Mouse (Mus musculus) limb, embryonic 13.5 days (tissue): ENCODE data around the gene Atg10. TPM values are rescaled to one million over a fixed set of nuclear protein-coding genes. Genes with fewer than 3 reads are reported as not detected.

Experiments
- ATAC-seq: fragments of 200-750 bp; cut with Nextera tagmentation; 2 replicates; pipeline ENCODE4 v1.8.0; 2017; ENCODE audit warnings: low read depth, moderate number of reproducible peaks, moderate TSS enrichment; ENCODE audit not compliant: low FRiP score
- H3K27ac ChIP-seq: fragments of 300-500 bp; sonication (generic); 2 replicates; pipeline ENCODE4 v1.5.1; 2015; ENCODE audit warnings: inconsistent platforms, mild to moderate bottlenecking, moderate library complexity
- H3K27me3 ChIP-seq: fragments of 300-500 bp; sonication (generic); 2 replicates; pipeline ENCODE4 v1.6.1; 2015; ENCODE audit warnings: mild to moderate bottlenecking, inconsistent platforms
- H3K36me3 ChIP-seq: fragments of 300-500 bp; sonication (generic); 2 replicates; pipeline ENCODE4 v1.6.1; 2015; ENCODE audit warnings: inconsistent platforms, mild to moderate bottlenecking, moderate library complexity
- H3K4me1 ChIP-seq: fragments of 300-500 bp; sonication (generic); 2 replicates; pipeline ENCODE4 v1.6.1; 2015; ENCODE audit warnings: inconsistent platforms
- H3K4me2 ChIP-seq: fragments of 300-500 bp; sonication (generic); replicated peaks from 2 replicates; pipeline ENCODE4 v1.6.1; 2015; ENCODE audit warnings: inconsistent platforms, mild to moderate bottlenecking, moderate library complexity
- H3K4me3 ChIP-seq: fragments of 300-500 bp; sonication (generic); 2 replicates; pipeline ENCODE4 v1.5.1; 2015; ENCODE audit warnings: moderate library complexity, mild to moderate bottlenecking, inconsistent platforms
- H3K9ac ChIP-seq: fragments of 300-500 bp; sonication (generic); 2 replicates; pipeline ENCODE4 v1.6.1; 2015; ENCODE audit warnings: mild to moderate bottlenecking, inconsistent platforms
- H3K9me3 ChIP-seq: fragments of 300-500 bp; sonication (generic); 2 replicates; pipeline ENCODE4 v1.6.1; 2016; ENCODE audit warnings: inconsistent platforms
- WGBS: fragments of 180-500 bp; shearing (Covaris S2); methylation state at CpG from one replicate; pipeline ENCODE4 v1.1.7; 2015; 5-methylcytosine and 5-hydroxymethylcytosine counted together
- polyA plus RNA-seq: library from polyadenylated mRNA; unstranded; fragments of >200 nt; fragmentation: Nextera tagmentation; extraction: Ambion mirVana; gene quantifications from 2 replicates; pipeline ENCODE4 v1.2.1, GENCODE M21; 2015

Atg10 gene
- polyA plus RNA-seq, 1 experiment from 2014 or later = 19.8 TPM

- Histone ChIP-seq H3K9ac (peak within 1 kb of the TSS; percentile 96), H3K9me3 (no peaks in the 10 kb centered on the region), H3K4me3 (peak within 1 kb of the TSS; percentile 84), H3K4me2 (peak within 1 kb of the TSS; percentile 74), H3K4me1 (no peaks in the 10 kb centered on the region; the same call in 1 of the 2 replicates), H3K27ac (peak within 1 kb of the TSS; percentile 67; the same call in 1 of the 2 replicates), H3K27me3 (no peaks in the 10 kb centered on the region), H3K36me3 (peaks cover 31% of the 10 kb centered on the region)
- ATAC-seq = peak; percentile 98
- WGBS = 0% methylated on average over 57 of the region's 57 CpGs
Measured at GRCm38 (mm10) chr13:90922751-90923612, 300.8 kb downstream of the Atg10 start, which contains the start of gene Rps23. TSS of gene Rps23 (plus strand) at chr13:90922958.

DNA sequence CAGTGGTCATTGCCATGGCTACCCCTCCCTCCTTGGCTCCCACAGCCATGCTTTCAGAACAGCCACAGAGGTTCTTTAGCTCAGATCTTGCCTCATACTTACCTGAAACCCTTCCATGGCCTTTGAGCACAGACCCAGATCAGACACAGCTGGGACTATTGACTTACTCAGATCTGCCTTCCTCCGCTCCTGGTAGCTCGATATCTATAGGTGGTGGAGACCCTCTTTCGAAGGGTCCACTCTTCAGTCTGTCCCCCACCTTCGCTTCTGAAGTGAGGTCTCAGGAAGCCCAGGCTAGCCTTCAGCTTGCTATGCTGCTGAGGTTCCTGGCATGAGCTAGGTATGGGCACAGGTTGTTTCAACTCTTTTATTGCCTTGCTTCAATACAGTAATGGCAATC is 309.0 kb downstream of the Atg10 start:
- WGBS = 97% methylated on average over 4 of the region's 4 CpGs
- Histone ChIP-seq H3K9ac (no peak overlapping the region), H3K4me3 (no peak overlapping the region), H3K4me1 (no peaks in the 10 kb centered on the region), H3K36me3 (no peaks in the 10 kb centered on the region), H3K27ac (no peak overlapping the region), H3K4me2 (no peak overlapping the region), H3K9me3 (no peaks in the 10 kb centered on the region), H3K27me3 (no peaks in the 10 kb centered on the region)
- ATAC-seq = no peak

GRCm38 (mm10) chr13:90913675-90914192 is 310.0 kb downstream of the Atg10 start:
- Histone ChIP-seq H3K9me3 (no peaks in the 10 kb centered on the region), H3K27ac (no peak overlapping the region), H3K4me2 (no peak overlapping the region), H3K4me1 (no peaks in the 10 kb centered on the region), H3K36me3 (no peaks in the 10 kb centered on the region), H3K4me3 (no peak overlapping the region), H3K27me3 (no peaks in the 10 kb centered on the region), H3K9ac (no peak overlapping the region)
- ATAC-seq = no peak
- WGBS = 64% methylated on average over 7 of the region's 7 CpGs

DNA sequence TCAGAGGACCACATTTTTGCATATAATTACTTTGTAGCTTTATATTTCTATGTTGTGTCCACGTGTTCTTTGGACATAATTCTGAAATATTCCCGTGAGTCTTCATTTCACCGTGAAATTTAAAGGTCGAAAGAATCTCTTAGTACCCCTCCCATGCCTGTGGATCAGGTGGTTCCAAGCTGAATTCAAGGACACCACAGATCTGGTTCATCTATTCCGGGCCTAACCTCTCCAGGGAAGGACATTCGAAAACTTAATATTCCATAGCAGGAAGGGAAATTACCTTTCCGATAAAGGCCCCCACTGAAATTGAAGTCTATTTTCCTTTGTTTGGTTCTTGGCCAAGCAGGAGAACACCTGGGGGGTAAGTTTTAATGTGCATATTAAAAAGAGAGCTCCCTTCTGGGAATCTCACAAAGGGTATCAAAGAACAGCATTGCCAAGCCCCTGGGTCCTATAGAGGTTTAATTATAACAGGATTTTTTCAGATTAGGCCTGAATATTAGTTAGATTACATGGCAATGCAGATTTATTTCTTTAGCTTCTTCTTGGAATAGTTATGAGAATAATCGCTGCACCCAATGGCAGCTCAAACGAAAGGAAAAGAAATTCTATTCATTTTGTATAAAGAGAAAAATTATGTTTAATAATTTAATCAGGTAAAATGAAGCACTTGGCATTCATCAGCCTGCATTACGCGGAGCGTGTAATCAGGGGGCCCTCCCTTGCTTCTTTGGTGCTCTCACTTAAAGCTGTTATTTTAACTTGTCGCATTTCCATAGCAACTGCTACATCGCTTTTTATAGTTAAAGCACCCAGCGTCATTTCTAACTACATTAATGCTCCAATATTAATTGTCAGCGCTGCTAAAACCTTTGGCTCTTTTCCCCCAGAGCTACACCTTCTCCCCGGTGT is 310.8 kb downstream of the Atg10 start:
- 77% methylated on average over 17 of the region's 17 CpGs for WGBS
- H3K9ac ChIP-seq = no peak overlapping the region
- H3K4me1 ChIP-seq = no peaks in the 10 kb centered on the region
- no peak overlapping the region for H3K4me3 ChIP-seq
- no peak for ATAC-seq
- no peaks in the 10 kb centered on the region for H3K27me3 ChIP-seq
- no peak overlapping the region for H3K27ac ChIP-seq
- no peaks in the 10 kb centered on the region for H3K36me3 ChIP-seq
- no peaks in the 10 kb centered on the region for H3K9me3 ChIP-seq
- no peak overlapping the region for H3K4me2 ChIP-seq

DNA sequence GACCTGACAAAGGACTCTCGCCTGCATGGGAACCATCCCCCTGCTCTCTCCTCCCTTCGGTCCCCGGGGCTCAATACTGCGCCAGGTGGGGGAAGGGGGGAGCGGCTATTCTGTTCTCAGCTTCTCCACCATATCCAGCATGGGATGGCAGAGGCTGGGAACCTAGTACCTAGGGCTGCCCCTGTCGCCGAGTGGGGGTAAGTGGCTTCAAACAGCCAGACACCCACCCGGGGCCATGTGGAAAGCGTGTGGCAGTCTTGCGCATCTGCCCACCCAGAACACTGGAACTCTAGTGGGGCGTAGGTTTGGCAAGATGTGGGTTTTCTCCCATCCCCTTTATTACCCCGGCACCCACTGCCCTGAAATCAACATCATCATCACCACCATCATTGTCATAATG is 316.4 kb downstream of the Atg10 start:
- H3K4me3 ChIP-seq = no peak overlapping the region
- no peak overlapping the region for H3K4me2 ChIP-seq
- ATAC-seq = no peak
- no peak overlapping the region for H3K9ac ChIP-seq
- no peaks in the 10 kb centered on the region for H3K9me3 ChIP-seq
- H3K27me3 ChIP-seq = no peaks in the 10 kb centered on the region
- no peaks in the 10 kb centered on the region for H3K4me1 ChIP-seq
- H3K36me3 ChIP-seq = no peaks in the 10 kb centered on the region
- 93% methylated on average over 12 of the region's 12 CpGs for WGBS
- H3K27ac ChIP-seq = no peak overlapping the region

DNA sequence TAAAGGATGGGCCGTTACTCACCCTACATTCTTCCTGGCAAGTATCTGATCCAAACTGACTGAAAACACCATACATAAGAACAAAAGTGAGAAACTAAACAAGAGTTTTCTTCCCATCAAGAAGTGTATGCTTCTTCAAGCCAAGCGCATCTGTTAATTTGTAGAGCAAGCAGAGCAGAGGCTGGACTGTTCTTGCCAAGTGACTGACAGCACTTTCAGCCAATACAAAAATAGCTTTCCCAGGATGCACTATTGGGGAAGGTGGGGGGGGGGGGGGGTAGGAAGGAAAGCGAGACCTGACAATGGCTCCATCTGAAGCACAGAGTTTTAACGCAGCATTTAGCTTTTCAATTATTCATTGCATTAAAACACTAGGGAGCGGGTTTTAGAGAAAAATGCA is 318.6 kb downstream of the Atg10 start, which contains the start of gene Atp6ap1l:
Atp6ap1l (minus strand) TSS at position 180 of the 400 bp plus-strand sequence.
- H3K36me3 ChIP-seq = no peaks in the 10 kb centered on the region
- H3K9ac ChIP-seq = no peak within 1 kb of the TSS
- H3K9me3 ChIP-seq = no peaks in the 10 kb centered on the region
- no peak within 1 kb of the TSS for H3K27ac ChIP-seq
- no peak for ATAC-seq
- no peak within 1 kb of the TSS for H3K4me2 ChIP-seq
- no peaks in the 10 kb centered on the region for H3K27me3 ChIP-seq
- WGBS = 92% methylated on average over 5 of the region's 5 CpGs
- no peak within 1 kb of the TSS for H3K4me3 ChIP-seq
- H3K4me1 ChIP-seq = no peaks in the 10 kb centered on the region

DNA sequence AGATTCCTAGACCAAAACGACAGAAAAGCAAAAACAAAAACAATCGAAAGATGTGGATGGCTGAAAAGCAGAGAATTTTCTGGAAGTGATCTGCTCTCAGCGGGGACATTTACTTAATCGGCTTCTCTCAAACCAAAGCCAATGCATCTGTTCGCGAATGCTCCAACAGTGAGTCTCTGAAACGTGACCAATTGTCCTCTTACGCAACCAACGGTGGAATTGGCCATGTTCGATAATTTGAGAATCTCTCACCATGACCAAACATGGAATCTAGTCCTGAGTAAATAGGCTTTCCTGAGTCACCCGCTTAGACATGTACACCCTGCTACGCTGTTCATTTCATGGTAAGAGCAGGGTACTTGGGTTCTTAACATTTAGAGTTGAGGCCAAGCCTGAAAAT is 326.9 kb downstream of the Atg10 start:
- H3K9me3 ChIP-seq = no peaks in the 10 kb centered on the region
- 93% methylated on average over 12 of the region's 12 CpGs for WGBS
- H3K4me3 ChIP-seq = no peak overlapping the region
- H3K4me2 ChIP-seq = no peak overlapping the region
- H3K27me3 ChIP-seq = no peaks in the 10 kb centered on the region
- no peak for ATAC-seq
- H3K9ac ChIP-seq = no peak overlapping the region
- no peaks in the 10 kb centered on the region for H3K4me1 ChIP-seq
- H3K27ac ChIP-seq = no peak overlapping the region
- no peaks in the 10 kb centered on the region for H3K36me3 ChIP-seq

- H3K27me3 ChIP-seq = no peaks in the 10 kb centered on the region
- no peaks in the 10 kb centered on the region for H3K9me3 ChIP-seq
- no peak overlapping the region for H3K9ac ChIP-seq
- 27% methylated on average over 2 of the region's 2 CpGs for WGBS
- no peak overlapping the region for H3K27ac ChIP-seq
- no peak for ATAC-seq
- no peaks in the 10 kb centered on the region for H3K4me1 ChIP-seq
- H3K4me2 ChIP-seq = no peak overlapping the region
- no peak overlapping the region for H3K4me3 ChIP-seq
- no peaks in the 10 kb centered on the region for H3K36me3 ChIP-seq
Measured at GRCm38 (mm10) chr13:90896098-90896497, 327.7 kb downstream of the Atg10 start.

GRCm38 (mm10) chr13:90894819-90895218 is 328.9 kb downstream of the Atg10 start:
- Histone ChIP-seq H3K4me2 (no peak overlapping the region), H3K27ac (no peak overlapping the region), H3K4me1 (no peaks in the 10 kb centered on the region), H3K4me3 (no peak overlapping the region), H3K9me3 (no peaks in the 10 kb centered on the region), H3K36me3 (no peaks in the 10 kb centered on the region), H3K9ac (no peak overlapping the region), H3K27me3 (no peaks in the 10 kb centered on the region)
- WGBS = 85% methylated on average over 4 of the region's 4 CpGs
- no peak for ATAC-seq

GRCm38 (mm10) chr13:90890111-90890510 is 333.7 kb downstream of the Atg10 start:
- Histone ChIP-seq H3K9me3 (no peaks in the 10 kb centered on the region), H3K27me3 (0 out of 2 replicates have a peak, but pooled peaks cover 2% of the 10 kb centered on the region)
- WGBS = 93% methylated on average over 5 of the region's 5 CpGs

DNA sequence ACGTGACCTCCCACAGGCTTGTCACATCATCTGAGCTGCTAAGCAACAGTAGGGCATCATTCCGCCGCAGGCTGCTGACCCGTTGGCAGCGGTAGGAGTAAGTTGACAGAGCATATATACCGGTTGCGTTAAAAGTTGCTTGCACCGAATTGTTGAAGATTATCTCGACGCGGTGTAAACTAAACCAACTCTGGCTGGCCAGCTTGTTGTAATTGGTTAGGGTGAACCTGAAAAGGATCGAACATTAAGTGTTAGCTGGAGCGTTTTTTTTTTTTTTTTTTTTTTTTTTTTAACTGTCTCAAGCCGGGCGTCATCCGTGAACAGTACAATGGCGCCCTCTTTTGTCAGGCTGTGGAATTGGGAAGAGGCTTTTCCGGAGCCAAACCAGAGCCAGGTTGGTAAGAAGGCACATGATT is 337.2 kb downstream of the Atg10 start:
- no peaks in the 10 kb centered on the region for H3K36me3 ChIP-seq
- H3K9me3 ChIP-seq = no peaks in the 10 kb centered on the region
- H3K27me3 ChIP-seq = 0 out of 2 replicates have a peak, but pooled peaks cover 2% of the 10 kb centered on the region
- H3K9ac ChIP-seq = peak overlapping the region; percentile 53; the same call in 1 of the 2 replicates
- H3K4me3 ChIP-seq = peak overlapping the region; percentile 47
- H3K4me1 ChIP-seq = peaks cover 7% of the 10 kb centered on the region; the same call in 1 of the 2 replicates
- H3K4me2 ChIP-seq = peak overlapping the region; percentile 67
- no peak overlapping the region for H3K27ac ChIP-seq
- ATAC-seq = peak; percentile 77
- whole genome bisulfite sequencing = under 1% methylated on average over 18 of the region's 18 CpGs

More at GRCm38 (mm10) chr13:90890111-90890510, 333.7 kb downstream of the Atg10 start:
- H3K4me3 ChIP-seq = no peak overlapping the region
- no peak overlapping the region for H3K4me2 ChIP-seq
- H3K27ac ChIP-seq = no peak overlapping the region
- H3K36me3 ChIP-seq = no peaks in the 10 kb centered on the region
- H3K4me1 ChIP-seq = peaks cover 7% of the 10 kb centered on the region; the same call in 1 of the 2 replicates
- no peak overlapping the region for H3K9ac ChIP-seq
- ATAC-seq = no peak
